Mouse (Mus musculus) lung, embryonic 14.5 days (tissue): Measurements from ENCODE around the gene Nphp3. TPM values are rescaled to one million over a fixed set of nuclear protein-coding genes. Genes with fewer than 3 reads are reported as not detected.
A peak's percentile ranks its signal among the peaks of the same experiment; 100 is the strongest.

Source experiments
- ATAC-seq: fragments of 200-750 bp; cut with Nextera tagmentation; 2 replicates; pipeline ENCODE4 v1.8.0; 2017; ENCODE audit warnings: mild to moderate bottlenecking, moderate TSS enrichment, moderate library complexity; ENCODE audit not compliant: insufficient read depth
- DNase-seq: peaks from one replicate; pipeline ENCODE4 v3.0.0-alpha.2; 2015
- H3K27ac ChIP-seq: fragments of 300-500 bp; sonication (generic); 2 replicates; pipeline ENCODE4 v1.5.1; 2014; ENCODE audit warnings: low read depth, mild to moderate bottlenecking, moderate library complexity
- H3K27me3 ChIP-seq: fragments of 300-500 bp; sonication (generic); 2 replicates; pipeline ENCODE4 v1.6.1; 2014; ENCODE audit warnings: low read length, control low read depth; ENCODE audit not compliant: insufficient read depth
- H3K36me3 ChIP-seq: fragments of 300-500 bp; sonication (generic); 2 replicates; pipeline ENCODE4 v1.6.1; 2014; ENCODE audit warnings: control low read depth; ENCODE audit not compliant: insufficient read depth
- H3K4me1 ChIP-seq: fragments of 300-500 bp; sonication (generic); 2 replicates; pipeline ENCODE4 v1.6.1; 2014; ENCODE audit warnings: antibody characterized with exemption, control low read depth; ENCODE audit not compliant: insufficient read depth
- H3K4me2 ChIP-seq: fragments of 300-500 bp; sonication (generic); 2 replicates; pipeline ENCODE4 v1.6.1; 2014; ENCODE audit warnings: mild to moderate bottlenecking
- H3K4me3 ChIP-seq: fragments of 300-500 bp; sonication (generic); 2 replicates; pipeline ENCODE4 v1.5.1; 2014; ENCODE audit warnings: low read depth, low read length
- H3K9ac ChIP-seq: fragments of 300-500 bp; sonication (generic); 2 replicates; pipeline ENCODE4 v1.6.1; 2014
- H3K9me3 ChIP-seq: fragments of 300-500 bp; sonication (generic); 2 replicates; pipeline ENCODE4 v1.6.1; 2016; ENCODE audit warnings: low read depth, low read length, control low read depth
- CTCF ChIP-seq: IDR thresholded peaks from 2 replicates; pipeline ENCODE4 v1.5.1; 2016; ENCODE audit warnings: antibody characterized with exemption, low read depth
- WGBS: fragments of 180-500 bp; shearing (Covaris S2); extraction: QIAGEN DNeasy Blood & Tissue Kit; methylation state at CpG from one replicate; pipeline ENCODE4 v1.1.7; 2014; 5-methylcytosine and 5-hydroxymethylcytosine counted together
- polyA plus RNA-seq: library from polyadenylated mRNA; unstranded; fragments of >200 nt; fragmentation: Nextera tagmentation; extraction: Ambion mirVana; gene quantifications from 2 replicates; pipeline ENCODE4 v1.2.1, GENCODE M21; 2014

The Nphp3 gene
- polyA plus RNA-seq, 1 experiment from 2014 or later, result 5.1 TPM

- no peak overlapping the region for H3K27ac ChIP-seq
- H3K4me1 ChIP-seq, result no peaks in the 10 kb centered on the region
- H3K4me3 ChIP-seq, result no peak overlapping the region
- H3K4me2 ChIP-seq, result no peak overlapping the region
- no peak for ATAC-seq
- no peak for TF ChIP-seq CTCF
- H3K36me3 ChIP-seq, result peaks cover 27% of the 10 kb centered on the region
- no peaks in the 10 kb centered on the region for H3K27me3 ChIP-seq
- H3K9ac ChIP-seq, result no peak overlapping the region
- no peaks in the 10 kb centered on the region for H3K9me3 ChIP-seq
- DNase-seq, result no peak
- 91% methylated on average over 21 of the region's 21 CpGs for WGBS
These were observed 36.8 kb downstream of the Nphp3 start for GRCm38 (mm10) chr9:104039031-104039695.

- Histone ChIP-seq H3K9me3 (no peaks in the 10 kb centered on the region), H3K9ac (no peak overlapping the region), H3K4me1 (no peaks in the 10 kb centered on the region), H3K27ac (no peak overlapping the region), H3K27me3 (no peaks in the 10 kb centered on the region), H3K36me3 (peaks cover 30% of the 10 kb centered on the region), H3K4me3 (no peak overlapping the region), H3K4me2 (no peak overlapping the region)
- TF ChIP-seq CTCF, result no peak
- WGBS, result 67% methylated on average over 4 of the region's 4 CpGs
- DNase-seq, result no peak
- ATAC-seq, result no peak
These were observed 37.4 kb downstream of the Nphp3 start for GRCm38 (mm10) chr9:104039742-104040141.

GRCm38 (mm10) chr9:104040362-104040761 is 38.0 kb downstream of the Nphp3 start, which contains the start of gene Gm28305:
Gene Gm28305, plus strand, starts transcription at chr9:104040662.
- no peak within 1 kb of the TSS for H3K27ac ChIP-seq
- no peak for TF ChIP-seq CTCF
- no peak for ATAC-seq
- no peaks in the 10 kb centered on the region for H3K27me3 ChIP-seq
- no peak within 1 kb of the TSS for H3K4me3 ChIP-seq
- peaks cover 34% of the 10 kb centered on the region for H3K36me3 ChIP-seq
- whole genome bisulfite sequencing, result 58% methylated on average over 2 of the region's 2 CpGs
- H3K9me3 ChIP-seq, result no peaks in the 10 kb centered on the region
- H3K4me1 ChIP-seq, result no peaks in the 10 kb centered on the region
- DNase-seq, result no peak
- H3K9ac ChIP-seq, result no peak within 1 kb of the TSS
- H3K4me2 ChIP-seq, result no peak within 1 kb of the TSS

- DNase-seq (no peak), ATAC-seq (no peak)
- Histone ChIP-seq H3K9ac (no peak overlapping the region), H3K27ac (no peak overlapping the region), H3K4me3 (no peak overlapping the region), H3K9me3 (no peaks in the 10 kb centered on the region), H3K27me3 (no peaks in the 10 kb centered on the region), H3K4me2 (no peak overlapping the region), H3K4me1 (no peaks in the 10 kb centered on the region), H3K36me3 (peaks cover 41% of the 10 kb centered on the region)
- TF ChIP-seq CTCF, result no peak
- WGBS, result 78% methylated on average over 4 of the region's 4 CpGs
These were observed 41.3 kb downstream of the Nphp3 start for GRCm38 (mm10) chr9:104043676-104044075.

GRCm38 (mm10) chr9:104051028-104051427 is 48.7 kb downstream of the Nphp3 start:
- no peak for TF ChIP-seq CTCF
- ATAC-seq (no peak), DNase-seq (no peak)
- Histone ChIP-seq H3K4me3 (no peak overlapping the region), H3K36me3 (peaks cover 85% of the 10 kb centered on the region), H3K9ac (no peak overlapping the region), H3K27me3 (no peaks in the 10 kb centered on the region), H3K4me1 (no peaks in the 10 kb centered on the region), H3K4me2 (no peak overlapping the region), H3K27ac (no peak overlapping the region), H3K9me3 (no peaks in the 10 kb centered on the region)
- 92% methylated on average over 6 of the region's 6 CpGs for WGBS

- peak within 1 kb of the TSS; percentile 52; the same call in 1 of the 2 replicates for H3K27ac ChIP-seq
- peak; percentile 68 for ATAC-seq
- DNase-seq, result peak; percentile 86
These were observed 60.3 kb downstream of the Nphp3 start, which contains the start of gene Uba5 for GRCm38 (mm10) chr9:104062430-104063243. Gene Uba5, minus strand, starts transcription at chr9:104063134.

More at GRCm38 (mm10) chr9:104062430-104063243, 60.3 kb downstream of the Nphp3 start, which contains the start of gene Uba5:
- peaks cover 6% of the 10 kb centered on the region; the same call in 1 of the 2 replicates for H3K4me1 ChIP-seq
- H3K9me3 ChIP-seq, result no peaks in the 10 kb centered on the region
- H3K4me3 ChIP-seq, result peak within 1 kb of the TSS; percentile 99
- peak within 1 kb of the TSS; percentile 90 for H3K4me2 ChIP-seq
- peak within 1 kb of the TSS; percentile 74 for H3K9ac ChIP-seq
- under 1% methylated on average over 57 of the region's 59 CpGs for WGBS
- no peaks in the 10 kb centered on the region for H3K27me3 ChIP-seq
- TF ChIP-seq CTCF, result no peak
- H3K36me3 ChIP-seq, result peaks cover 27% of the 10 kb centered on the region
